In genomic region chr4:150750445-150751213, GRCm38 (mm10) we compare ENCODE assay signal across 17 mouse cellular contexts.
A peak's percentile ranks its signal among the peaks of the same experiment; 100 is the strongest.
DNase-seq lines count a peak whose midpoint lies in the region; ATAC-seq and TF ChIP-seq lines count a peak whose summit lies in the region.
"Had no signal": no experiment of that assay in that cellular context is flagged by ENCODE, and none has a peak within 500 bp of the region (broad histone marks: within the 10 kb centered on the region; RNA-seq: fewer than 3 reads in every experiment).

No protein-coding gene starts in this region.

- no peak overlapping the region for H3K4me3 ChIP-seq in forebrain, postnatal 0 days (ENCODE audit: low read depth, low read length)
- no peak overlapping the region for H3K4me3 ChIP-seq in forebrain, embryonic 16.5 days (replicated peaks; ENCODE audit: low read length)
- H3K4me3 ChIP-seq in lung, postnatal 0 days (ENCODE audit: low read depth, low read length), result no peak overlapping the region
- H3K4me3 ChIP-seq in lung, adult 2 months (replicated peaks; ENCODE audit: extremely low read depth, low read depth, low read length), result no peak overlapping the region
- H3K4me3 ChIP-seq in kidney, embryonic 14.5 days (ENCODE audit: low read length), result no peak overlapping the region
- H3K4me3 ChIP-seq: intestine, embryonic 15.5 days had no signal

- no peak overlapping the region for H3K27ac ChIP-seq in forebrain, postnatal 0 days (ENCODE audit: low read depth, low read length)
- no peak overlapping the region for H3K27ac ChIP-seq in forebrain, embryonic 16.5 days (ENCODE audit: low read length)
- no peak overlapping the region for H3K27ac ChIP-seq in lung, postnatal 0 days (ENCODE audit: low read length)
- H3K27ac ChIP-seq in kidney, embryonic 14.5 days (ENCODE audit: low read depth, low read length), result no peak overlapping the region
- H3K27ac ChIP-seq: intestine, embryonic 15.5 days; kidney, postnatal 0 days had no signal

- DNase-seq in forebrain, postnatal 0 days, result peak; percentile 16
- DNase-seq in lung, postnatal 0 days (ENCODE audit: low spot score), result no peak
- no peak for DNase-seq in lung, adult 2 months
- peak; percentile 44 to 49 for DNase-seq in left cerebral cortex, postnatal 36 days (ENCODE audit: low spot score in 2 of 2)
- peak; percentile 58 for DNase-seq in telencephalon, adult 2 months (ENCODE audit: low read depth, low spot score)
- DNase-seq: adrenal gland, postnatal 14 days; cerebellum, postnatal 36 days; heart, postnatal 36 days; midbrain, embryonic 14.5 days; spleen, adult 18-20 months had no signal

- no peak for TF ChIP-seq EP300 in lung, postnatal 0 days (IDR thresholded peaks at IDR 0.05)

- intact Hi-C loops in left cerebral cortex, postnatal 36 days (cut with DNase I), result no loop called here

- TF ChIP-seq CTCF in forebrain, postnatal 0 days (IDR thresholded peaks at IDR 0.05; ENCODE audit: low read depth), result no peak
- no peak for TF ChIP-seq CTCF in lung, postnatal 0 days (IDR thresholded peaks at IDR 0.05)
- no peak for TF ChIP-seq CTCF in lung, adult 2 months (IDR thresholded peaks at IDR 0.05; ENCODE audit: insufficient read depth, low read length)

- H3K36me3 ChIP-seq in forebrain, postnatal 0 days (ENCODE audit: insufficient read depth), result no peaks in the 10 kb centered on the region
- no peaks in the 10 kb centered on the region for H3K36me3 ChIP-seq in forebrain, embryonic 16.5 days (ENCODE audit: control insufficient read depth, insufficient read depth)
- no peaks in the 10 kb centered on the region for H3K36me3 ChIP-seq in lung, postnatal 0 days (ENCODE audit: insufficient read depth, low read length)
- no peaks in the 10 kb centered on the region for H3K36me3 ChIP-seq in kidney, embryonic 14.5 days (ENCODE audit: control insufficient read depth, insufficient read depth, low read length)
- H3K36me3 ChIP-seq: intestine, embryonic 15.5 days had no signal

- ATAC-seq in forebrain, postnatal 0 days, result 0 out of 2 replicates have a peak, but pooled peaks have one; percentile 16
- no peak for ATAC-seq in forebrain, embryonic 16.5 days
- 0 out of 2 replicates have a peak, but pooled peaks have one; percentile 2 for ATAC-seq in lung, postnatal 0 days
- ATAC-seq in kidney, embryonic 14.5 days (ENCODE audit: low FRiP score, low TSS enrichment), result no peak
- no peak for ATAC-seq in megakaryocyte-erythroid progenitor cell, adult 5-6 weeks (replicated peaks; ENCODE audit: low FRiP score, low TSS enrichment, poor library complexity, severe bottlenecking)
- ATAC-seq: intestine, embryonic 15.5 days had no signal

- no peak overlapping the region for H3K9ac ChIP-seq in forebrain, postnatal 0 days
- no peak overlapping the region for H3K9ac ChIP-seq in forebrain, embryonic 16.5 days (replicated peaks; ENCODE audit: low read depth, low read length)
- H3K9ac ChIP-seq in lung, postnatal 0 days (replicated peaks; ENCODE audit: low read depth), result no peak overlapping the region
- H3K9ac ChIP-seq in kidney, embryonic 14.5 days (ENCODE audit: low read depth, low read length), result no peak overlapping the region
- H3K9ac ChIP-seq: intestine, embryonic 15.5 days had no signal

- TF ChIP-seq POLR2A in lung, adult 2 months (IDR thresholded peaks at IDR 0.05; ENCODE audit: borderline replicate concordance, extremely low read depth, low read depth, low read length), result no peak

- 62% methylated on average over 13 of the region's 13 CpGs for WGBS in forebrain, postnatal 0 days
- WGBS in forebrain, embryonic 16.5 days, result 82% methylated on average over 13 of the region's 13 CpGs
- WGBS in lung, postnatal 0 days, result 57% methylated on average over 13 of the region's 13 CpGs
- WGBS in lung, adult 2 months, result 67% methylated on average over 13 of the region's 13 CpGs
- WGBS in kidney, embryonic 14.5 days, result 61% methylated on average over 13 of the region's 13 CpGs

- H3K9me3 ChIP-seq in forebrain, postnatal 0 days (ENCODE audit: low read length), result no peaks in the 10 kb centered on the region
- H3K9me3 ChIP-seq in forebrain, embryonic 16.5 days (ENCODE audit: control insufficient read depth, low read length), result no peaks in the 10 kb centered on the region
- H3K9me3 ChIP-seq in lung, postnatal 0 days (ENCODE audit: low read length), result no peaks in the 10 kb centered on the region
- H3K9me3 ChIP-seq in kidney, embryonic 14.5 days (ENCODE audit: control insufficient read depth, low read length), result no peaks in the 10 kb centered on the region
- H3K9me3 ChIP-seq: intestine, embryonic 15.5 days had no signal

- no peaks in the 10 kb centered on the region for H3K27me3 ChIP-seq in forebrain, postnatal 0 days (ENCODE audit: insufficient read depth, low read length)
- H3K27me3 ChIP-seq in forebrain, embryonic 16.5 days (replicated peaks; ENCODE audit: control insufficient read depth, insufficient read depth, low read length), result no peaks in the 10 kb centered on the region
- H3K27me3 ChIP-seq in lung, postnatal 0 days (replicated peaks; ENCODE audit: insufficient read depth, low read length), result no peaks in the 10 kb centered on the region
- no peaks in the 10 kb centered on the region for H3K27me3 ChIP-seq in kidney, embryonic 14.5 days (ENCODE audit: control insufficient read depth, insufficient read depth, low read length)
- H3K27me3 ChIP-seq: intestine, embryonic 15.5 days had no signal

- H3K4me1 ChIP-seq in forebrain, postnatal 0 days (ENCODE audit: insufficient read depth), result no peaks in the 10 kb centered on the region
- no peaks in the 10 kb centered on the region for H3K4me1 ChIP-seq in forebrain, embryonic 16.5 days (replicated peaks; ENCODE audit: control insufficient read depth, insufficient read depth, low read length)
- H3K4me1 ChIP-seq in lung, postnatal 0 days (ENCODE audit: insufficient read depth, low read depth, low read length), result peaks cover 6% of the 10 kb centered on the region; the same call in 1 of the 2 replicates
- peaks cover 3% of the 10 kb centered on the region; the same call in 1 of the 2 replicates for H3K4me1 ChIP-seq in lung, adult 2 months (ENCODE audit: control insufficient read depth, insufficient read depth, low read length)
- H3K4me1 ChIP-seq in kidney, embryonic 14.5 days (ENCODE audit: control insufficient read depth, insufficient read depth, low read length), result peaks cover 16% of the 10 kb centered on the region

- H3K4me2 ChIP-seq in forebrain, postnatal 0 days (ENCODE audit: low read depth), result no peak overlapping the region
- H3K4me2 ChIP-seq in forebrain, embryonic 16.5 days (ENCODE audit: low read length), result no peak overlapping the region
- H3K4me2 ChIP-seq in lung, postnatal 0 days (replicated peaks; ENCODE audit: low read depth, low read length), result no peak overlapping the region
- no peak overlapping the region for H3K4me2 ChIP-seq in kidney, embryonic 14.5 days (replicated peaks; ENCODE audit: low read depth, low read length)
- H3K4me2 ChIP-seq: heart, embryonic 11.5 days; intestine, embryonic 15.5 days; liver, embryonic 11.5 days had no signal

Comparison
In these comparisons a context has a peak if more than half of its experiments do, and no peak if none do; other contexts are left out.
1. ATAC-seq: peak in forebrain, postnatal 0 days (single experiment) and lung, postnatal 0 days (single experiment); none in forebrain, embryonic 16.5 days (single experiment), kidney, embryonic 14.5 days (single experiment) and megakaryocyte-erythroid progenitor cell, adult 5-6 weeks (single experiment).
2. DNase-seq: peak in forebrain, postnatal 0 days (single experiment), left cerebral cortex, postnatal 36 days (2 of 2) and telencephalon, adult 2 months (single experiment); none in lung, postnatal 0 days (single experiment) and lung, adult 2 months (single experiment).